16 mouse cellular contexts compared by ENCODE assay signal in the genomic region with DNA sequence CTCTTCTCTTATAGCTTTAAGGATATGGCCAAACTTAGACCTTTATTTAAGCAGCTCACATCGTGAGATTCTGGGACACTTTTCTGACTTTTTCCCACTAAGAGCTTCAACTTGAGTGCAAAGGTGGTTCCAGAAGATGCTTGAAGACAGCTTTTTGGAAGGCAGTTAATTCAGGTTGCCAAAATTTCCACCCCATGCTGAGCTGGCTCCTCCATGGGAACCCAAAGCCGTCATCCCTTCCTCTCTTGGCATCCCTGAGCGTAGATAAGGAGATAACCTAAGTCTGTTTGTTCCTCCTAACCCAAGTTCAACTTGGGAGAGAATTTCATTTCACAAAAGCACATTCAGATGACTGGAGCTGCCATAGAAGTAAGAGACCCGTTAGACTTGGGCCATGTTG.
"Had no signal": no experiment of that assay in that cellular context is flagged by ENCODE, and none has a peak within 500 bp of the region (broad histone marks: within the 10 kb centered on the region; RNA-seq: fewer than 3 reads in every experiment).

No protein-coding gene starts in this region.

- ATAC-seq: lung, postnatal 0 days; midbrain, embryonic 13.5 days; midbrain, embryonic 16.5 days had no signal

- H3K27ac ChIP-seq: kidney, postnatal 0 days; left cerebral cortex, adult 2 months; liver, embryonic 13.5 days; midbrain, embryonic 10.5 days; midbrain, embryonic 13.5 days; neural tube, embryonic 13.5 days had no signal

- H3K4me2 ChIP-seq: liver, embryonic 13.5 days; lung, embryonic 14.5 days; midbrain, embryonic 13.5 days; neural tube, embryonic 13.5 days had no signal

- H3K27me3 ChIP-seq: liver, embryonic 13.5 days; neural tube, embryonic 13.5 days had no signal

- H3K9ac ChIP-seq: liver, embryonic 13.5 days; lung, embryonic 14.5 days; midbrain, embryonic 13.5 days; neural tube, embryonic 13.5 days had no signal

- H3K9me3 ChIP-seq: liver, embryonic 13.5 days; megakaryocyte, embryonic 14.5 days; midbrain, embryonic 10.5 days; midbrain, embryonic 13.5 days; neural tube, embryonic 13.5 days had no signal

- H3K4me3 ChIP-seq: left cerebral cortex, adult 2 months; liver, embryonic 13.5 days; megakaryocyte, embryonic 14.5 days; midbrain, embryonic 10.5 days; midbrain, embryonic 13.5 days; myocyte; neural tube, embryonic 13.5 days had no signal

- H3K36me3 ChIP-seq: liver, embryonic 13.5 days; midbrain, embryonic 10.5 days; midbrain, embryonic 13.5 days; neural tube, embryonic 13.5 days had no signal

- DNase-seq: kidney, postnatal 25 days; layer of hippocampus, postnatal 36 days; liver, embryonic 13.5 days; lung, embryonic 14.5 days; retina, postnatal 1 day; thymus, adult 18-20 months; thymus, postnatal 36 days had no signal

- H3K4me1 ChIP-seq: liver, embryonic 13.5 days; megakaryocyte, embryonic 14.5 days had no signal
